8 mouse cellular contexts compared by ENCODE assay signal in genomic region chr19:46598720-46599252, GRCm38 (mm10). TPM values are rescaled to one million over a fixed set of nuclear protein-coding genes. Genes with fewer than 3 reads are reported as not detected.
A peak's percentile ranks its signal among the peaks of the same experiment; 100 is the strongest.
DNase-seq lines count a peak whose midpoint lies in the region; ATAC-seq lines count a peak whose summit lies in the region.

Gene Wbp1l, plus strand, starts transcription at chr19:46599084.

- under 1% methylated on average over 22 of the region's 22 CpGs for WGBS in heart, embryonic 14.5 days
- under 1% methylated on average over 22 of the region's 22 CpGs for WGBS in liver, embryonic 13.5 days (ENCODE audit: insufficient replicate concordance)
- WGBS in stomach, embryonic 16.5 days = under 1% methylated on average over 21 of the region's 22 CpGs

- H3K4me1 ChIP-seq in heart, embryonic 14.5 days (ENCODE audit: control insufficient read depth in 2 of 2, insufficient read depth in 2 of 2, low read length in 2 of 2) = peaks cover 3 to 20% of the 10 kb centered on the region in 2 experiments; a peak in 3 of 4 replicates
- H3K4me1 ChIP-seq in liver, embryonic 13.5 days (replicated peaks) = peaks cover 47% of the 10 kb centered on the region
- peaks cover 11% of the 10 kb centered on the region for H3K4me1 ChIP-seq in stomach, embryonic 16.5 days (ENCODE audit: control insufficient read depth, insufficient read depth, low read length)

- peak; percentile 99 for ATAC-seq in CD4-positive, CD25-positive, alpha-beta regulatory T cell, adult 4 months
- peak; percentile 100 for ATAC-seq in heart, embryonic 14.5 days (ENCODE audit: insufficient number of reproducible peaks, insufficient read depth, low FRiP score, low read depth)
- ATAC-seq in liver, embryonic 13.5 days (ENCODE audit: low read depth) = peak; percentile 98
- peak; percentile 99 for ATAC-seq in stomach, embryonic 16.5 days (ENCODE audit: insufficient read depth, low FRiP score)

- H3K27me3 ChIP-seq in heart, embryonic 14.5 days (ENCODE audit: control insufficient read depth, insufficient read depth, low read length) = no peaks in the 10 kb centered on the region
- H3K27me3 ChIP-seq in liver, embryonic 13.5 days = no peaks in the 10 kb centered on the region
- H3K27me3 ChIP-seq in stomach, embryonic 16.5 days (ENCODE audit: control insufficient read depth, insufficient read depth, low read length) = no peaks in the 10 kb centered on the region

- peak within 1 kb of the TSS; percentile 91 for H3K9ac ChIP-seq in heart, embryonic 14.5 days (ENCODE audit: low read length)
- peak within 1 kb of the TSS; percentile 89 for H3K9ac ChIP-seq in liver, embryonic 13.5 days
- H3K9ac ChIP-seq in stomach, embryonic 16.5 days (ENCODE audit: low read length) = peak within 1 kb of the TSS; percentile 91

- peak; percentile 87 for DNase-seq in c-Kit-negative CD71-positive TER-119-positive erythroid progenitor cells, embryonic 14.5 days (ENCODE audit: low read depth, low spot score)
- DNase-seq in fibroblast of lung, adult 2 months (ENCODE audit: low read depth) = peak; percentile 98
- DNase-seq in kidney, postnatal 14 days = peak; percentile 98
- peak; percentile 97 for DNase-seq in liver, embryonic 13.5 days
- peak; percentile 97 for DNase-seq in neural tube, embryonic 10.5 days (ENCODE audit: extremely low spot score, low spot score)

- H3K4me3 ChIP-seq in heart, embryonic 14.5 days (ENCODE audit: control insufficient read depth in 1 of 2, insufficient read depth in 1 of 2, low read depth in 1 of 2, low read length in 2 of 2) = peak within 1 kb of the TSS; percentile 98 to 99
- H3K4me3 ChIP-seq in liver, embryonic 13.5 days (replicated peaks) = peak within 1 kb of the TSS; percentile 96
- H3K4me3 ChIP-seq in stomach, embryonic 16.5 days (replicated peaks; ENCODE audit: low read length) = peak within 1 kb of the TSS; percentile 94

- peak within 1 kb of the TSS; percentile 93 for H3K4me2 ChIP-seq in heart, embryonic 14.5 days (ENCODE audit: low read length)
- peak within 1 kb of the TSS; percentile 93 for H3K4me2 ChIP-seq in liver, embryonic 13.5 days
- H3K4me2 ChIP-seq in stomach, embryonic 16.5 days (ENCODE audit: low read depth, low read length) = peak within 1 kb of the TSS; percentile 77

- peaks cover 18% of the 10 kb centered on the region for H3K36me3 ChIP-seq in heart, embryonic 14.5 days (ENCODE audit: control insufficient read depth, insufficient read depth, low read length)
- H3K36me3 ChIP-seq in liver, embryonic 13.5 days = peaks cover 19% of the 10 kb centered on the region; the same call in 1 of the 2 replicates
- H3K36me3 ChIP-seq in stomach, embryonic 16.5 days (ENCODE audit: control insufficient read depth, insufficient read depth, low read length) = no peaks in the 10 kb centered on the region

- peak within 1 kb of the TSS; percentile 54 to 61 for H3K27ac ChIP-seq in heart, embryonic 14.5 days (replicated peaks in 1 of 2; ENCODE audit: control insufficient read depth in 1 of 2, insufficient read depth in 1 of 2, low read depth in 2 of 2, low read length in 2 of 2)
- H3K27ac ChIP-seq in liver, embryonic 13.5 days = peak within 1 kb of the TSS; percentile 74
- peak within 1 kb of the TSS; percentile 75 for H3K27ac ChIP-seq in stomach, embryonic 16.5 days (ENCODE audit: low read length)

- H3K9me3 ChIP-seq in heart, embryonic 14.5 days (ENCODE audit: control insufficient read depth, low read length) = no peaks in the 10 kb centered on the region
- H3K9me3 ChIP-seq in liver, embryonic 13.5 days (replicated peaks) = no peaks in the 10 kb centered on the region
- no peaks in the 10 kb centered on the region for H3K9me3 ChIP-seq in stomach, embryonic 16.5 days (replicated peaks; ENCODE audit: control insufficient read depth, low read length)

RNA-seq across cellular contexts. Expression of gene Wbp1l, which starts in this region (rescaled TPM):
- polyA plus RNA-seq in CD4-positive, CD25-positive, alpha-beta regulatory T cell, adult 4 months (2017; shearing (Covaris generic)) = 10 to 100 TPM; 19.2 to 20.8 TPM
- 48.8 and 49.3 TPM in 2 replicates for polyA plus RNA-seq in heart, embryonic 14.5 days (2014; fragmentation: Nextera tagmentation; extraction: Ambion mirVana)
- polyA plus RNA-seq in liver, embryonic 13.5 days (2015; fragmentation: Nextera tagmentation; extraction: Ambion mirVana) = 14.9 and 17.3 TPM in 2 replicates
- 37.1 and 38.0 TPM in 2 replicates for polyA plus RNA-seq in stomach, embryonic 16.5 days (2015; fragmentation: Nextera tagmentation; extraction: Ambion mirVana)

Comparison
In these comparisons a context has a peak if more than half of its experiments do, and no peak if none do; other contexts are left out.
1. Peak in every context shown above with its lines: DNase-seq, ATAC-seq, H3K4me3 ChIP-seq and H3K27ac ChIP-seq.